Mouse (Mus musculus) stomach, postnatal 0 days (tissue): ENCODE measurements at regions not wholly inside any gene's neighbourhood (a gene's known extent, or its start where the extent isn't known, plus 50 kb on each side); places are given as distances from the start of the nearest gene placed in this dataset.

Experiments used
- ATAC-seq: fragments of 200-750 bp; cut with Nextera tagmentation; 2 replicates; pipeline ENCODE4 v1.8.0; 2017; ENCODE audit not compliant: low FRiP score, low TSS enrichment
- DNase-seq: peaks from one replicate; pipeline ENCODE4 v3.0.0-alpha.2; 2016; ENCODE audit warnings: low spot score
- H3K27ac ChIP-seq: fragments of 300-500 bp; sonication (generic); replicated peaks from 2 replicates; pipeline ENCODE4 v1.5.1; 2014; ENCODE audit warnings: mild to moderate bottlenecking, control low read depth
- H3K27me3 ChIP-seq: fragments of 300-500 bp; sonication (generic); 2 replicates; pipeline ENCODE4 v1.6.1; 2014; ENCODE audit warnings: low read length; ENCODE audit not compliant: control insufficient read depth, insufficient read depth
- H3K36me3 ChIP-seq: fragments of 300-500 bp; sonication (generic); 2 replicates; pipeline ENCODE4 v1.6.1; 2014; ENCODE audit warnings: low read length, mixed read lengths; ENCODE audit not compliant: control insufficient read depth, insufficient read depth
- H3K4me1 ChIP-seq: fragments of 300-500 bp; sonication (generic); replicated peaks from 2 replicates; pipeline ENCODE4 v1.6.1; 2014; ENCODE audit warnings: antibody characterized with exemption; ENCODE audit not compliant: control insufficient read depth, insufficient read depth
- H3K4me2 ChIP-seq: fragments of 300-500 bp; sonication (generic); replicated peaks from 2 replicates; pipeline ENCODE4 v1.6.1; 2014; ENCODE audit warnings: low read depth, mild to moderate bottlenecking, control low read depth, moderate library complexity
- H3K4me3 ChIP-seq: fragments of 300-500 bp; sonication (generic); 2 replicates; pipeline ENCODE4 v1.5.1; 2014; ENCODE audit warnings: low read depth, low read length, control low read depth
- H3K9ac ChIP-seq: fragments of 300-500 bp; sonication (generic); 2 replicates; pipeline ENCODE4 v1.6.1; 2014; ENCODE audit warnings: mild to moderate bottlenecking, low read length, control low read depth, mixed read lengths
- H3K9me3 ChIP-seq: fragments of 300-500 bp; sonication (generic); 2 replicates; pipeline ENCODE4 v1.6.1; 2016; ENCODE audit warnings: low read length; ENCODE audit not compliant: control insufficient read depth
- CTCF ChIP-seq: IDR thresholded peaks from 2 replicates; pipeline ENCODE4 v1.5.1; 2016; ENCODE audit warnings: antibody characterized with exemption, low read depth, mild to moderate bottlenecking, moderate library complexity
- EP300 ChIP-seq: optimal IDR thresholded peaks from 2 replicates; pipeline ENCODE3; 2016; ENCODE audit warnings: antibody characterized with exemption
- WGBS: fragments of 180-500 bp; shearing (Covaris S2); extraction: QIAGEN DNeasy Blood & Tissue Kit; methylation state at CpG from one replicate; pipeline ENCODE4 v1.1.7; 2014; 5-methylcytosine and 5-hydroxymethylcytosine counted together

DNA sequence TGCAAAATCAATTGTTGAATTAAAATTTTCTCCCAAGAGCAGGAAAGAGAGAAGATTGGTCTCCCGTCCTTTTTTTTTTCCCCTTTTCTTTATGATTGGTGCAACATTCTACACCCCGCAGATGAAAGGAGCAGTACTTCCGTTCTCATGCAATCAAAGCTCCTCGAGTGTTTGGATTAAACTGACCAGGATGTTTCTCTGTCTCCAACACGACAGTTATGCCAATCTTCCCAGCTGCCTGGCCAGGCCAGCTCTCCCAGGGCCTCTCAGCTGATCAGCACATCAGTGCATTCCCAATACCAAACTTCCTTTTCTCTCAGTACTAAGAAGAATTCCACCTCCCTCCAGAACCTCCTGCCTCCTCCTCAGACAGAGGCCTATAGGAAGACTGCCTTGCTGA is 52.7 kb upstream of the Pde5a start:
- DNase-seq, result no peak
- Histone ChIP-seq H3K27ac (0 out of 2 replicates have a peak overlapping the region, but pooled peaks have one; percentile 1), H3K4me1 (no peaks in the 10 kb centered on the region), H3K4me3 (no peak overlapping the region), H3K27me3 (no peaks in the 10 kb centered on the region), H3K4me2 (no peak overlapping the region), H3K9ac (no peak overlapping the region), H3K36me3 (no peaks in the 10 kb centered on the region), H3K9me3 (no peaks in the 10 kb centered on the region)
- WGBS, result 46% methylated on average over 5 of the region's 5 CpGs
- ATAC-seq, result no peak
- TF ChIP-seq CTCF (no peak), EP300 (no peak)

DNA sequence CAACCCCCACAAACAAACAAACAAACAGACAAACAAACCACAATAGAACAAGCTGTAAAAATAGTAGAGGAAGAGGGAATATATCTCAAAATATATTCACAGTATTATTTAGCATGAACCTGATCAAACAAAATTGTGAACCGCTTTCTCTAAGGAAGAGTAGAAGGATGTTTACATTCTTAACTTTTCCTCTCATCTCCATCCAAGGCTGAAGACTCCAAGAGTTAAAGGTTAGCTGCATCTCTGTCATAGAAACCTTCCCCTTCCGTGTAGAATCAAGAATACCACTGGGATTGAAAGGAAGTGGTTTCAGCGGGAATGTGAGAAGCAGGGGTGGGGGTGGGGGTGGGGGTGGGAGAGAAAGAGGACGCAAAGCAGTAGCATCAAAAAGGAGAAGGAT is 51.9 kb upstream of the Pde5a start:
- Histone ChIP-seq H3K4me3 (no peak overlapping the region), H3K27me3 (no peaks in the 10 kb centered on the region), H3K27ac (no peak overlapping the region), H3K9ac (no peak overlapping the region), H3K9me3 (no peaks in the 10 kb centered on the region), H3K36me3 (no peaks in the 10 kb centered on the region), H3K4me2 (no peak overlapping the region), H3K4me1 (no peaks in the 10 kb centered on the region)
- ATAC-seq, result no peak
- DNase-seq, result no peak
- TF ChIP-seq EP300 (no peak), CTCF (no peak)
- 51% methylated on average over 4 of the region's 4 CpGs for WGBS
